Mouse (Mus musculus): Measurements from ENCODE around the gene Serinc2.

Gene Serinc2

GRCm38 (mm10) chr4:130279105-130279504 lies at the start of gene Serinc2:
TSS of gene Serinc2 (minus strand) at chr4:130279205.
- DNase-seq (ENCODE audit: extremely low spot score, low read depth, low spot score) = no peak

- no peak for DNase-seq (ENCODE audit: extremely low spot score, low read depth, low spot score)
These were observed 48.4 kb upstream of the Serinc2 start for GRCm38 (mm10) chr4:130327366-130327765.

- DNase-seq (ENCODE audit: extremely low spot score, low read depth, low spot score) = no peak
These were observed 46.4 kb upstream of the Serinc2 start for GRCm38 (mm10) chr4:130325446-130325845.

GRCm38 (mm10) chr4:130323607-130324006 lies 44.6 kb upstream of the Serinc2 start:
- DNase-seq (ENCODE audit: extremely low spot score, low read depth, low spot score) = no peak

- DNase-seq (ENCODE audit: extremely low spot score, low read depth, low spot score) = no peak
These were observed 44.2 kb upstream of the Serinc2 start for GRCm38 (mm10) chr4:130323165-130323564.

GRCm38 (mm10) chr4:130322567-130322966 lies 43.6 kb upstream of the Serinc2 start:
- no peak for DNase-seq (ENCODE audit: extremely low spot score, low read depth, low spot score)

- no peak for DNase-seq (ENCODE audit: extremely low spot score, low read depth, low spot score)
These were observed 42.6 kb upstream of the Serinc2 start for GRCm38 (mm10) chr4:130321640-130322039.

GRCm38 (mm10) chr4:130319564-130319963 lies 40.6 kb upstream of the Serinc2 start:
- DNase-seq (ENCODE audit: extremely low spot score, low read depth, low spot score) = no peak

- DNase-seq (ENCODE audit: extremely low spot score, low read depth, low spot score) = no peak
These were observed 39.1 kb upstream of the Serinc2 start for GRCm38 (mm10) chr4:130318122-130318521.

- DNase-seq (ENCODE audit: extremely low spot score, low read depth, low spot score) = no peak
These were observed 37.7 kb upstream of the Serinc2 start for GRCm38 (mm10) chr4:130316691-130317090.

GRCm38 (mm10) chr4:130315771-130316527 lies 36.9 kb upstream of the Serinc2 start:
- DNase-seq (ENCODE audit: extremely low spot score, low read depth, low spot score) = no peak

- no peak for DNase-seq (ENCODE audit: extremely low spot score, low read depth, low spot score)
These were observed 34.5 kb upstream of the Serinc2 start for GRCm38 (mm10) chr4:130313552-130313951.

- DNase-seq (ENCODE audit: extremely low spot score, low read depth, low spot score) = no peak
These were observed 33.5 kb upstream of the Serinc2 start for GRCm38 (mm10) chr4:130312526-130312925.

- DNase-seq (ENCODE audit: extremely low spot score, low read depth, low spot score) = no peak
These were observed 30.2 kb upstream of the Serinc2 start for GRCm38 (mm10) chr4:130309254-130309653.

GRCm38 (mm10) chr4:130308231-130309081 lies 29.5 kb upstream of the Serinc2 start, which contains the start of the genes Fabp3 and Gm10570:
TSS of gene Fabp3 (plus strand) at chr4:130308595.
TSS of gene Gm10570 (minus strand) at chr4:130308674.
- no peak for DNase-seq (ENCODE audit: extremely low spot score, low read depth, low spot score)

- DNase-seq (ENCODE audit: extremely low spot score, low read depth, low spot score) = peak; percentile 6
These were observed 28.8 kb upstream of the Serinc2 start for GRCm38 (mm10) chr4:130307851-130308230.

GRCm38 (mm10) chr4:130306796-130307630 lies 28.0 kb upstream of the Serinc2 start:
- DNase-seq (ENCODE audit: extremely low spot score, low read depth, low spot score) = no peak

GRCm38 (mm10) chr4:130304746-130305145 lies 25.7 kb upstream of the Serinc2 start:
- DNase-seq (ENCODE audit: extremely low spot score, low read depth, low spot score) = no peak

GRCm38 (mm10) chr4:130302285-130302870 lies 23.4 kb upstream of the Serinc2 start:
- no peak for DNase-seq (ENCODE audit: extremely low spot score, low read depth, low spot score)

GRCm38 (mm10) chr4:130299629-130300018 lies 20.6 kb upstream of the Serinc2 start:
- DNase-seq (ENCODE audit: extremely low spot score, low read depth, low spot score) = no peak
